Mouse (Mus musculus) heart, adult 2 months (tissue): ENCODE measurements at regions not wholly inside any gene's neighbourhood (a gene's known extent, or its start where the extent isn't known, plus 50 kb on each side); places are given as distances from the start of the nearest gene placed in this dataset.

Experiments
- DNase-seq, 2 experiments: peaks; one replicate each; pipeline ENCODE4 v3.0.0; 2021
- H3K27ac ChIP-seq: fragments of 200-600 bp; 2 replicates; pipeline ENCODE4 v1.8.1; 2022
- H3K27me3 ChIP-seq: fragments of 200-500 bp; 2 replicates; pipeline ENCODE4 v1.6.1; 2012; ENCODE audit warnings: mild to moderate bottlenecking, low read length, inconsistent platforms, mixed read lengths; ENCODE audit not compliant: control insufficient read depth, insufficient read depth
- H3K36me3 ChIP-seq: fragments of 200-500 bp; 2 replicates; pipeline ENCODE4 v1.6.1; 2012; ENCODE audit warnings: low read length, inconsistent platforms; ENCODE audit not compliant: control insufficient read depth, insufficient read depth
- H3K4me1 ChIP-seq: fragments of 200-500 bp; 2 replicates; pipeline ENCODE4 v1.6.1; 2011; ENCODE audit warnings: low read length; ENCODE audit not compliant: control insufficient read depth, insufficient read depth
- H3K4me3 ChIP-seq: fragments of 200-600 bp; 2 replicates; pipeline ENCODE4 v1.8.1; 2022
- H3K79me2 ChIP-seq: fragments of 200-500 bp; replicated peaks from 2 replicates; pipeline ENCODE4 v1.6.1; 2012; ENCODE audit warnings: mild to moderate bottlenecking, inconsistent platforms, low read length, moderate library complexity, mixed read lengths; ENCODE audit not compliant: control insufficient read depth, insufficient read depth
- H3K9ac ChIP-seq: fragments of 200-500 bp; 2 replicates; pipeline ENCODE4 v1.6.1; 2012; ENCODE audit warnings: low read depth, mild to moderate bottlenecking, control low read depth, inconsistent platforms, low read length, mixed read lengths
- CTCF ChIP-seq: fragments of 200-600 bp; IDR thresholded peaks from 2 replicates; pipeline ENCODE4 v1.8.1; 2022; ENCODE audit warnings: antibody characterized with exemption, mild to moderate bottlenecking, moderate library complexity
- EP300 ChIP-seq: fragments of 200-500 bp; IDR thresholded peaks from 2 replicates; pipeline ENCODE4 v1.6.1; 2011; ENCODE audit warnings: low read depth, low read length, control low read depth; ENCODE audit not compliant: insufficient read depth
- POLR2A ChIP-seq: fragments of 200-500 bp; IDR thresholded peaks from 2 replicates; pipeline ENCODE4 v1.6.1; 2011; ENCODE audit warnings: mild to moderate bottlenecking, low read depth, low read length, control low read depth; ENCODE audit not compliant: insufficient read depth
- WGBS: fragments of 180-500 bp; shearing (Covaris S2); methylation state at CpG from one replicate; pipeline ENCODE4 v1.1.7; 2018; 5-methylcytosine and 5-hydroxymethylcytosine counted together
- intact Hi-C: fragments of 180-260 bp; cut with DNase I; formaldehyde crosslinking; loops from one replicate; pipeline ENCODE4 v1.15.1; 2025

GRCm38 (mm10) chr6:81724601-81725545, 198.6 kb upstream of the Gcfc2 start:
- DNase-seq: no peak
- Histone ChIP-seq H3K27me3 (no peaks in the 10 kb centered on the region), H3K4me1 (no peaks in the 10 kb centered on the region), H3K9ac (no peak overlapping the region), H3K36me3 (no peaks in the 10 kb centered on the region), H3K4me3 (no peak overlapping the region), H3K79me2 (no peaks in the 10 kb centered on the region), H3K27ac (no peak overlapping the region)
- TF ChIP-seq POLR2A (no peak), CTCF (no peak), EP300 (no peak)
- WGBS: 81% methylated on average over 4 of the region's 4 CpGs
- intact Hi-C loops: no loop called here

- WGBS: 39% methylated on average over 5 of the region's 5 CpGs
- Histone ChIP-seq H3K4me3 (no peak overlapping the region), H3K79me2 (no peaks in the 10 kb centered on the region), H3K4me1 (no peaks in the 10 kb centered on the region), H3K9ac (no peak overlapping the region), H3K27ac (no peak overlapping the region), H3K27me3 (no peaks in the 10 kb centered on the region), H3K36me3 (no peaks in the 10 kb centered on the region)
- no peak for TF ChIP-seq CTCF
- TF ChIP-seq EP300: no peak
- TF ChIP-seq POLR2A: no peak
- DNase-seq: no peak
- intact Hi-C loops: no loop called here
Measured at GRCm38 (mm10) chr6:81731631-81732030, 191.8 kb upstream of the Gcfc2 start.

GRCm38 (mm10) chr6:81733527-81733926, 189.9 kb upstream of the Gcfc2 start:
- Histone ChIP-seq H3K9ac (no peak overlapping the region), H3K79me2 (no peaks in the 10 kb centered on the region), H3K36me3 (no peaks in the 10 kb centered on the region), H3K4me1 (no peaks in the 10 kb centered on the region), H3K27ac (no peak overlapping the region), H3K27me3 (no peaks in the 10 kb centered on the region), H3K4me3 (no peak overlapping the region)
- no peak for DNase-seq
- intact Hi-C loops: no loop called here
- WGBS: 77% methylated on average over 3 of the region's 3 CpGs
- no peak for TF ChIP-seq CTCF
- TF ChIP-seq EP300: no peak
- no peak for TF ChIP-seq POLR2A

GRCm38 (mm10) chr6:81738466-81738865, 185.0 kb upstream of the Gcfc2 start:
- Histone ChIP-seq H3K4me1 (no peaks in the 10 kb centered on the region), H3K27me3 (no peaks in the 10 kb centered on the region), H3K4me3 (no peak overlapping the region), H3K9ac (no peak overlapping the region), H3K79me2 (no peaks in the 10 kb centered on the region), H3K27ac (no peak overlapping the region), H3K36me3 (no peaks in the 10 kb centered on the region)
- DNase-seq: no peak
- WGBS: 91% methylated on average over 5 of the region's 5 CpGs
- intact Hi-C loops: no loop called here
- no peak for TF ChIP-seq CTCF
- no peak for TF ChIP-seq POLR2A
- TF ChIP-seq EP300: no peak

GRCm38 (mm10) chr6:81749681-81750080, 173.8 kb upstream of the Gcfc2 start:
- Histone ChIP-seq H3K9ac (no peak overlapping the region), H3K4me1 (no peaks in the 10 kb centered on the region), H3K36me3 (no peaks in the 10 kb centered on the region), H3K79me2 (no peaks in the 10 kb centered on the region), H3K4me3 (no peak overlapping the region), H3K27me3 (peaks cover 2% of the 10 kb centered on the region; the same call in 1 of the 2 replicates), H3K27ac (no peak overlapping the region)
- TF ChIP-seq EP300 (no peak), CTCF (no peak), POLR2A (no peak)
- 58% methylated on average over 3 of the region's 3 CpGs for WGBS
- no peak for DNase-seq
- intact Hi-C loops: no loop called here

GRCm38 (mm10) chr6:81751631-81752030, 171.8 kb upstream of the Gcfc2 start:
- no peak for DNase-seq
- no peaks in the 10 kb centered on the region for H3K79me2 ChIP-seq
- WGBS: 85% methylated on average over 5 of the region's 5 CpGs
- H3K4me3 ChIP-seq: no peak overlapping the region
- TF ChIP-seq POLR2A (no peak), EP300 (no peak), CTCF (no peak)
- no peaks in the 10 kb centered on the region for H3K4me1 ChIP-seq
- intact Hi-C loops: no loop called here
- no peak overlapping the region for H3K9ac ChIP-seq
- H3K36me3 ChIP-seq: no peaks in the 10 kb centered on the region
- H3K27ac ChIP-seq: no peak overlapping the region
- peaks cover 2% of the 10 kb centered on the region; the same call in 1 of the 2 replicates for H3K27me3 ChIP-seq
